Mouse (Mus musculus) megakaryocyte, adult 5-6 weeks (primary cell): ENCODE data around the gene Sectm1b. TPM values are rescaled to one million over a fixed set of nuclear protein-coding genes. Genes with fewer than 3 reads are reported as not detected.
A peak's percentile ranks its signal among the peaks of the same experiment; 100 is the strongest.
"Not testable (repeated sequence)": the region's sequence is repeated elsewhere in the genome, so short reads cannot be mapped to it uniquely, and the experiment has no call there.

ENCODE experiments used
- ATAC-seq: 2 replicates; pipeline ENCODE4 v1.8.0; 2016; ENCODE audit warnings: mild to moderate bottlenecking, inconsistent platforms; ENCODE audit not compliant: poor library complexity, severe bottlenecking
- total RNA-seq, 2 experiments: library from RNA; stranded (forward) in 1 of 2; stranded (reverse) in 1 of 2; fragments of 153-499, 151-499 nt in 1 of 2; fragments of 221-1000, 200-1000 nt in 1 of 2; gene quantifications; 2 replicates each; pipeline versions ENCODE4 v1.2.3 to v1.2.4; 2015 to 2017

Gene Sectm1b
- not detected in 2 replicates for total RNA-seq (2015)
- total RNA-seq (2017): not detected in 2 replicates

- ATAC-seq: no peak
Observed at GRCm38 (mm10) chr11:121063379-121063778, at the start of gene Sectm1b. TSS of gene Sectm1b (minus strand) at chr11:121063569.

- no peak for ATAC-seq
Observed at GRCm38 (mm10) chr11:121112091-121112775, 48.9 kb upstream of the Sectm1b start.

GRCm38 (mm10) chr11:121111601-121112000, 48.2 kb upstream of the Sectm1b start:
- ATAC-seq: no peak

- ATAC-seq: no peak
Observed at GRCm38 (mm10) chr11:121111051-121111450, 47.7 kb upstream of the Sectm1b start.

- no peak for ATAC-seq
Observed at GRCm38 (mm10) chr11:121109986-121110385, 46.6 kb upstream of the Sectm1b start.

- ATAC-seq: no peak
Observed at GRCm38 (mm10) chr11:121108061-121108460, 44.7 kb upstream of the Sectm1b start.

- ATAC-seq: not testable (repeated sequence)
Observed at GRCm38 (mm10) chr11:121107242-121107641, 43.9 kb upstream of the Sectm1b start.

- ATAC-seq: no peak
Observed at GRCm38 (mm10) chr11:121101124-121101805, 37.9 kb upstream of the Sectm1b start.

GRCm38 (mm10) chr11:121100692-121101091, 37.3 kb upstream of the Sectm1b start:
- ATAC-seq: no peak

GRCm38 (mm10) chr11:121099762-121100161, 36.4 kb upstream of the Sectm1b start:
- no peak for ATAC-seq

- ATAC-seq: no peak
Observed at GRCm38 (mm10) chr11:121092606-121093585, 29.5 kb upstream of the Sectm1b start.

GRCm38 (mm10) chr11:121090943-121091342, 27.6 kb upstream of the Sectm1b start:
- no peak for ATAC-seq

- ATAC-seq: no peak
Observed at GRCm38 (mm10) chr11:121089756-121090546, 26.6 kb upstream of the Sectm1b start.

- no peak for ATAC-seq
Observed at GRCm38 (mm10) chr11:121088997-121089396, 25.6 kb upstream of the Sectm1b start.

GRCm38 (mm10) chr11:121086296-121086695, 22.9 kb upstream of the Sectm1b start:
- no peak for ATAC-seq

GRCm38 (mm10) chr11:121085181-121085580, 21.8 kb upstream of the Sectm1b start:
- ATAC-seq: no peak

GRCm38 (mm10) chr11:121082857-121083500, 19.6 kb upstream of the Sectm1b start:
- peak; percentile 72 for ATAC-seq

- peak; percentile 67 for ATAC-seq
Observed at GRCm38 (mm10) chr11:121082250-121082649, 18.9 kb upstream of the Sectm1b start.

- ATAC-seq: no peak
Observed at GRCm38 (mm10) chr11:121081120-121081519, 17.8 kb upstream of the Sectm1b start, which contains the start of gene Sectm1a. TSS of gene Sectm1a (minus strand) at chr11:121081220.

GRCm38 (mm10) chr11:121080330-121080729, 17.0 kb upstream of the Sectm1b start:
- no peak for ATAC-seq
